Mouse (Mus musculus) heart, postnatal 0 days (tissue): ENCODE data around the gene Ptpn5.

ENCODE experiments used
- CTCF ChIP-seq: IDR thresholded peaks from 2 replicates; pipeline ENCODE4 v1.5.1; 2016; ENCODE audit warnings: antibody characterized with exemption, control low read depth, low read depth
- EP300 ChIP-seq: IDR thresholded peaks from 2 replicates; pipeline ENCODE4 v1.6.1; 2016; ENCODE audit warnings: antibody characterized with exemption, low read depth

- no peak for TF ChIP-seq CTCF
- no peak for TF ChIP-seq EP300
Observed at GRCm38 (mm10) chr7:47157743-47158142, 24.3 kb upstream of the Ptpn5 start.
